Mouse (Mus musculus): ENCODE results near the gene Ugt1a5.

- TF ChIP-seq POLR2A (IDR thresholded peaks at IDR 0.05; ENCODE audit: low read depth, low read length): no peak
- TF ChIP-seq CTCF (IDR thresholded peaks at IDR 0.05; ENCODE audit: extremely low read depth, insufficient read depth, insufficient read length, insufficient replicate concordance): no peak
These were observed 95.9 kb downstream of the Ugt1a5 start for GRCm38 (mm10) chr1:88261706-88262105.
